Mouse (Mus musculus) lung, embryonic 15.5 days (tissue): Measurements from ENCODE around the gene Agtpbp1. TPM values are rescaled to one million over a fixed set of nuclear protein-coding genes. Genes with fewer than 3 reads are reported as not detected.

ENCODE experiments used
- ATAC-seq: fragments of 200-750 bp; cut with Nextera tagmentation; 2 replicates; pipeline ENCODE4 v1.8.0; 2017; ENCODE audit warnings: moderate number of reproducible peaks, borderline replicate concordance; ENCODE audit not compliant: low FRiP score, low TSS enrichment; ENCODE audit errors: extremely low read depth
- H3K27ac ChIP-seq: fragments of 300-500 bp; sonication (generic); 2 replicates; pipeline ENCODE4 v1.5.1; 2015; ENCODE audit warnings: moderate library complexity, mild to moderate bottlenecking, inconsistent platforms
- H3K27me3 ChIP-seq: fragments of 300-500 bp; sonication (generic); 2 replicates; pipeline ENCODE4 v1.6.1; 2015; ENCODE audit warnings: inconsistent platforms
- H3K36me3 ChIP-seq: fragments of 300-500 bp; sonication (generic); 2 replicates; pipeline ENCODE4 v1.6.1; 2015; ENCODE audit warnings: inconsistent platforms
- H3K4me1 ChIP-seq: fragments of 300-500 bp; sonication (generic); 2 replicates; pipeline ENCODE4 v1.6.1; 2015; ENCODE audit warnings: inconsistent platforms
- H3K4me2 ChIP-seq: fragments of 300-500 bp; sonication (generic); 2 replicates; pipeline ENCODE4 v1.6.1; 2015; ENCODE audit warnings: inconsistent platforms, mild to moderate bottlenecking, moderate library complexity
- H3K4me3 ChIP-seq: fragments of 300-500 bp; sonication (generic); 2 replicates; pipeline ENCODE4 v1.5.1; 2015; ENCODE audit warnings: mild to moderate bottlenecking, inconsistent platforms
- H3K9ac ChIP-seq: fragments of 300-500 bp; sonication (generic); 2 replicates; pipeline ENCODE4 v1.6.1; 2015; ENCODE audit warnings: inconsistent platforms
- H3K9me3 ChIP-seq: fragments of 300-500 bp; sonication (generic); 2 replicates; pipeline ENCODE4 v1.6.1; 2016; ENCODE audit warnings: inconsistent platforms
- WGBS: fragments of 180-500 bp; shearing (Covaris S2); methylation state at CpG from one replicate; pipeline ENCODE4 v1.1.7; 2015; 5-methylcytosine and 5-hydroxymethylcytosine counted together
- polyA plus RNA-seq: library from polyadenylated mRNA; unstranded; fragments of >200 nt; fragmentation: Nextera tagmentation; extraction: Ambion mirVana; gene quantifications from 2 replicates; pipeline ENCODE4 v1.2.1, GENCODE M21; 2015

Gene Agtpbp1
- polyA plus RNA-seq, 1 experiment from 2014 or later = 16.5 TPM

GRCm38 (mm10) chr13:59402026-59402775 lies 182.8 kb downstream of the Agtpbp1 start:
- no peak overlapping the region for H3K9ac ChIP-seq
- WGBS = 82% methylated on average over 14 of the region's 14 CpGs
- H3K27me3 ChIP-seq = no peaks in the 10 kb centered on the region
- no peak overlapping the region for H3K4me2 ChIP-seq
- no peaks in the 10 kb centered on the region for H3K36me3 ChIP-seq
- H3K4me3 ChIP-seq = no peak overlapping the region
- H3K27ac ChIP-seq = no peak overlapping the region
- H3K4me1 ChIP-seq = no peaks in the 10 kb centered on the region
- H3K9me3 ChIP-seq = no peaks in the 10 kb centered on the region
- no peak for ATAC-seq

GRCm38 (mm10) chr13:59397571-59397970 lies 187.5 kb downstream of the Agtpbp1 start:
- Histone ChIP-seq H3K9me3 (no peaks in the 10 kb centered on the region), H3K9ac (no peak overlapping the region), H3K4me1 (peaks cover 3% of the 10 kb centered on the region; the same call in 1 of the 2 replicates), H3K27me3 (no peaks in the 10 kb centered on the region), H3K4me2 (no peak overlapping the region), H3K36me3 (no peaks in the 10 kb centered on the region), H3K4me3 (no peak overlapping the region), H3K27ac (no peak overlapping the region)
- WGBS = 26% methylated on average over 3 of the region's 3 CpGs
- no peak for ATAC-seq

Other genes starting within 250 kb of the Agtpbp1 start
- 80.2 and 84.1 TPM in 2 replicates for gene Naa35, start within 50 bp of the Agtpbp1 start, polyA plus RNA-seq
- 36.3 and 38.0 TPM in 2 replicates for gene Golm1, start 90.6 kb upstream of the Agtpbp1 start, polyA plus RNA-seq
- not detected in 2 replicates for gene 4921517D22Rik, start 108.9 kb upstream of the Agtpbp1 start, polyA plus RNA-seq
- not detected in 2 replicates for gene Spata31d1a, start 125.1 kb upstream of the Agtpbp1 start, polyA plus RNA-seq
- not detected in 2 replicates for gene Spata31d1b, start 127.1 kb upstream of the Agtpbp1 start, polyA plus RNA-seq
- not detected in 2 replicates for gene Spata31d1d, start 146.5 kb upstream of the Agtpbp1 start, polyA plus RNA-seq
- not detected in 2 replicates for gene 1700014D04Rik, start 161.5 kb upstream of the Agtpbp1 start, polyA plus RNA-seq
- 123 and 140 TPM in 2 replicates for gene Isca1, start 184.6 kb upstream of the Agtpbp1 start, polyA plus RNA-seq
- not detected in 2 replicates for gene Gm49354, start 197.0 kb upstream of the Agtpbp1 start, polyA plus RNA-seq
- 46.5 and 49.3 TPM in 2 replicates for gene Tut7, start 237.9 kb upstream of the Agtpbp1 start, polyA plus RNA-seq